Mouse (Mus musculus): ENCODE measurements around the gene 2310039H08Rik. TPM values are rescaled to one million over a fixed set of nuclear protein-coding genes. Genes with fewer than 3 reads are reported as not detected.

Gene 2310039H08Rik
- total RNA-seq, 1 experiment from 2014 or later = 82.1 TPM

DNA sequence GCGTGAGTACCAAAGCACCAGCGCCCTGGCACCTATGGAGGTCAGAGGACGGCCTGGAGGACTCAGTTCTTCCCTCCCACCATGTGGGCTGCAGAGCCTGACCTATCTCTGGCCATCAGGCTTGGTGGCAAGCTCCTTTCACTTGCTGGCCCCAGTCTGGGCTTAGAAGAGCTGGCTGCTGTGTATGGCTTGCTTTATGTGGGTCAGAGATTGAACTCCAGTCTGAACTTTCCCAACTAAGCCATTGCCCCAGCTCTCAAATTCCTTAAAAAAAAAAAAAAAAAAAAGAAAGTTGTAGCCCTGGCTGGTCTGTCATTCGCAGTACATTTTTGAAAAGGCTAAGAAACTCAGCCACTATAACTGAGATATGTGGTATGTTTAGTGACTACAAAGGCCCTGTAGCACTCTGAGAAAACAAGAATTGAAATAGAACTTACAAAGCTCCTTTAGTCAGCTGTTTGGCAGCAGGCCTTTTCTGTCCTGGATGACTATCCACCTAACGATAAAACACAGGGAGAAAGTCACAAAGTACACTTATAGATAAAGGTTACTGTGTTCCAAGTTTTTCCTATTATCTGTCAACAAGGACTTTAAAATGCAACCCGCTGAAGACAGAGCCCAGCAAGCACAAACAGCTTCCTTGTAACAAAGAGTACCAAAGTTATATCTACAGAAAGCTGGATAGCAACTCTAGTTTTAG lies 36.8 kb downstream of the 2310039H08Rik start:
- DNase-seq = no peak

- DNase-seq = no peak
These were observed 38.2 kb downstream of the 2310039H08Rik start for GRCm38 (mm10) chr17:46810672-46811071.

DNA sequence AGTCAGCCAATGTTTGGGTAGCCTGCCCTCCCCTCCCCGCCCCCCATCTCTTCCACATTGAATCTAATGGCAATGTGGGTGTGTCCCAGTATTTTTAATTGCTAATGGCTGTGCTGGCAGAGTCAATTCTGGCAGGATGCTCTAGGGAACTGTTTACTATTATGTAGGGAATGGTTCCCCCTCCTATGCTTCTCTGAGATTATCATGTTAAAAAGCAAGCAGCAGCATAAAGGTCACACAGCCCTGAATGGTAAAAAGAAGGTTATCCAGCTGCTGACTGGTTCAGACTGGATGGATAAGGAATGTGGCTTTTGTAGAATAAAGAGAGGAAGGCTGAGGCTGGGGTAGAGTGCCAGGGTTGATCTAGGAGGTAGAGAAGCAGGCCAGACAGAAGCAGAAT lies 40.0 kb downstream of the 2310039H08Rik start:
- DNase-seq = no peak

- no peak for DNase-seq
These were observed 41.2 kb downstream of the 2310039H08Rik start for GRCm38 (mm10) chr17:46813637-46814036.

DNA sequence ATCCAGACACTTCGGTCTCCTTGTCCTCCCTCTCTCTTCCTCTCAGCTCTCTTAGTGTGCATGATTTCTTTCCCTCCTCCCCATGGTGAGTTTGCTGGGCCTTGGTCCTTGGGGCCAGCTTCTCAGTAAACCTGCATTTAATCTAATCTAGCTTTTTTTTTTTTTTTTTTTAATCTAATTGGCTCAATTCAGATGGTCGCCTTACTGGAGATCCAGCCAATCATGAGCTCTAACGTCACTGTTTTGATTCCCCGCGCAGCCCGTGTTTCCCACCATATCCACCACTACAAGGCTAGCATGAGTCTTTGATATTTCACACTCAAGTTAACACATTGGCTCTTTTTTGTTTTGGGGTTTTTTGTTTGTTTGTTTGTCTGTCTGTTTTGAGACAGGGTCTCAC lies 42.1 kb downstream of the 2310039H08Rik start:
- no peak for DNase-seq

DNA sequence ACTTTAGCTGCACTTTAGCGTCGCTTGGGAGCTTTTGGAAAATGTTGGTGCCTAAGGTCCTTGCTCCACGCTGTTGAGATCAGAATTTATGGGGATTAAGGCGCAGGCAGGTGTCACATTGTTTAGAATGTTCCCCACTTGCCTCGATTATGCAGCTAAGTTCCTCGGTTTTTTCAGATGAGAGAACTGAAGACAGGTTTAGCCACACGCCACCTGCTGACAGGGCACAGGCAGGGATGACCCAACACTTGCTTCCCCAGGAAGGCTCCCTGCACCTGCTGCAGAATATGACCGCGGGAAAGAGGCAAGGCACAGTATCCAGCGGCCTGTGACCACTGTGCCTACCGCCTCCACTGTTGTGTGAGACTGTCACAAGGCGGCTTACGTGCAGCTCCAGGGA lies 43.9 kb downstream of the 2310039H08Rik start:
- DNase-seq = no peak

DNA sequence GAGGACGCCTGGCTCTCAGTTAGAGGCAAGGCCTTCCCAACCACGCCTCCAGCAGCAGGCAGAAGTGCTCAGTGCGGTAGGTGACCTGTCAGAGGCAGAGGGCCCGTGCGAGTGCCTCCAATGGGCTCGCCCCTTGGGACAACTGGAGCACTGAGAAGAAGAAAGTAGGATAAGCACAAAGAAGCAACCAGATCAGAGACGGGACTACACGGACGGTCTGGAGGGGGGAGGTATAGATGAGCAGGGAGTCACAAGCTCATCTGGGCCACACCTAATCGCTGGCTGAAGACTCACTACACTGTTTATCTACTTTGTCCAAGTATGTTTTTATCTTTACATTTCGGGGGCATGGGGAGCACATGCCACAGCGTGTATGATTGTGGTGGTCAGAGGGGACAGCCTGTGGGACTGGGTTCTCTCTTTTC lies 45.3 kb downstream of the 2310039H08Rik start:
- no peak for DNase-seq

- DNase-seq = no peak
These were observed 48.2 kb downstream of the 2310039H08Rik start for GRCm38 (mm10) chr17:46820628-46821027.

Other genes with a start within 250 kb of the 2310039H08Rik start
- 21.1 and 32.5 TPM in 2 replicates for gene Cul9, start 226.2 kb upstream of the 2310039H08Rik start, total RNA-seq (2021)
- gene Srf, start 216.5 kb upstream of the 2310039H08Rik start, total RNA-seq (2021) = 37.1 and 47.1 TPM in 2 replicates
- 8.0 and 16.8 TPM in 2 replicates for gene Ptk7, start 143.1 kb upstream of the 2310039H08Rik start, total RNA-seq (2021)
- 38.4 and 49.7 TPM in 2 replicates for gene Klc4, start 126.6 kb upstream of the 2310039H08Rik start, total RNA-seq (2021)
- 96.4 and 119 TPM in 2 replicates for gene Mrpl2, start 126.4 kb upstream of the 2310039H08Rik start, total RNA-seq (2021)
- gene Cul7, start 122.3 kb upstream of the 2310039H08Rik start, total RNA-seq (2021) = 41.3 and 51.4 TPM in 2 replicates
- 26.8 and 33.4 TPM in 2 replicates for gene Rrp36, start 98.3 kb upstream of the 2310039H08Rik start, total RNA-seq (2021)
- 89.2 and 90.4 TPM in 2 replicates for gene Mea1, start 93.8 kb upstream of the 2310039H08Rik start, total RNA-seq (2021)
- 73.3 and 86.4 TPM in 2 replicates for gene Klhdc3, start 91.7 kb upstream of the 2310039H08Rik start, total RNA-seq (2021)
- 44.9 and 47.2 TPM in 2 replicates for gene Ppp2r5d, start 67.5 kb upstream of the 2310039H08Rik start, total RNA-seq (2021)
- 60.6 and 68.6 TPM in 2 replicates for gene Pex6, start 61.2 kb upstream of the 2310039H08Rik start, total RNA-seq (2021)
- gene Gnmt, start 43.5 kb upstream of the 2310039H08Rik start, total RNA-seq (2021) = 0.61 and 12.4 TPM in 2 replicates
- 50.0 and 64.6 TPM in 2 replicates for gene Cnpy3, start 20.4 kb upstream of the 2310039H08Rik start, total RNA-seq (2021)
- gene Ptcra, start 8.9 kb upstream of the 2310039H08Rik start, total RNA-seq (2021) = not detected in 2 replicates
- 69.4 and 73.0 TPM in 2 replicates for gene Rpl7l1, start 10.0 kb downstream of the 2310039H08Rik start, total RNA-seq (2021)
- 24.6 and 26.0 TPM in 2 replicates for gene Bicral, start 85.8 kb downstream of the 2310039H08Rik start, total RNA-seq (2021)
- 19.7 and 24.3 TPM in 2 replicates for gene Tbcc, start 118.0 kb downstream of the 2310039H08Rik start, total RNA-seq (2021)
- gene Prph2, start 137.8 kb downstream of the 2310039H08Rik start, total RNA-seq (2021) = not detected in 2 replicates
- 92.6 and 99.3 TPM in 2 replicates for gene Ubr2, start 237.9 kb downstream of the 2310039H08Rik start, total RNA-seq (2021)